Mouse (Mus musculus): ENCODE measurements around the gene Fbxl14.

Fbxl14 gene

GRCm38 (mm10) chr6:119500086-119500485 is 20.6 kb downstream of the Fbxl14 start:
- no peak for DNase-seq

- no peak for DNase-seq
Measured at GRCm38 (mm10) chr6:119502031-119502430, 22.6 kb downstream of the Fbxl14 start.

GRCm38 (mm10) chr6:119504756-119505155 is 25.3 kb downstream of the Fbxl14 start:
- DNase-seq, result no peak

GRCm38 (mm10) chr6:119505525-119506225 is 26.2 kb downstream of the Fbxl14 start:
- no peak for DNase-seq

- DNase-seq, result no peak
Measured at GRCm38 (mm10) chr6:119508221-119508620, 28.8 kb downstream of the Fbxl14 start.

GRCm38 (mm10) chr6:119508634-119509375 is 29.3 kb downstream of the Fbxl14 start:
- DNase-seq, result no peak

- DNase-seq, result no peak
Measured at GRCm38 (mm10) chr6:119509437-119510037, 30.1 kb downstream of the Fbxl14 start.

GRCm38 (mm10) chr6:119512701-119513100 is 33.2 kb downstream of the Fbxl14 start:
- DNase-seq, result no peak

- no peak for DNase-seq
Measured at GRCm38 (mm10) chr6:119513452-119513851, 34.0 kb downstream of the Fbxl14 start.

- DNase-seq, result no peak
Measured at GRCm38 (mm10) chr6:119514085-119514484, 34.6 kb downstream of the Fbxl14 start.

GRCm38 (mm10) chr6:119520731-119521130 is 41.3 kb downstream of the Fbxl14 start:
- no peak for DNase-seq

GRCm38 (mm10) chr6:119521482-119521900 is 42.0 kb downstream of the Fbxl14 start:
- peak; percentile 41 for DNase-seq

GRCm38 (mm10) chr6:119521931-119522391 is 42.5 kb downstream of the Fbxl14 start:
- no peak for DNase-seq

GRCm38 (mm10) chr6:119526498-119526897 is 47.0 kb downstream of the Fbxl14 start:
- no peak for DNase-seq

- no peak for DNase-seq
Measured at GRCm38 (mm10) chr6:119529659-119530058, 50.2 kb downstream of the Fbxl14 start.

Measured in cerebellum, adult 9-10 months (tissue).